Mouse (Mus musculus) forelimb bud, embryonic 11.5 days (tissue): ENCODE measurements around the gene St3gal3.

Experiments
- DNase-seq: peaks from one replicate; pipeline ENCODE4 v3.0.0-alpha.2; 2012; ENCODE audit warnings: low read depth, low spot score

The St3gal3 gene

GRCm38 (mm10) chr4:117898111-117898510 lies 236.6 kb downstream of the St3gal3 start:
- DNase-seq: no peak

GRCm38 (mm10) chr4:117896031-117896430 lies 238.7 kb downstream of the St3gal3 start:
- DNase-seq: no peak

GRCm38 (mm10) chr4:117895339-117895738 lies 239.4 kb downstream of the St3gal3 start:
- no peak for DNase-seq

GRCm38 (mm10) chr4:117894601-117895000 lies 240.1 kb downstream of the St3gal3 start:
- no peak for DNase-seq

GRCm38 (mm10) chr4:117893376-117893775 lies 241.3 kb downstream of the St3gal3 start:
- no peak for DNase-seq

- DNase-seq: peak; percentile 90
Observed at GRCm38 (mm10) chr4:117891738-117892161, 243.0 kb downstream of the St3gal3 start, which contains the start of gene Dph2. Gene Dph2 (minus strand): TSS chr4:117892032.

- DNase-seq: no peak
Observed at GRCm38 (mm10) chr4:117890750-117891149, 244.0 kb downstream of the St3gal3 start.

GRCm38 (mm10) chr4:117890031-117890430 lies 244.7 kb downstream of the St3gal3 start:
- DNase-seq: no peak

- no peak for DNase-seq
Observed at GRCm38 (mm10) chr4:117889471-117889870, 245.2 kb downstream of the St3gal3 start.

- DNase-seq: no peak
Observed at GRCm38 (mm10) chr4:117887920-117888319, 246.8 kb downstream of the St3gal3 start.

GRCm38 (mm10) chr4:117887133-117887532 lies 247.6 kb downstream of the St3gal3 start, which contains the start of gene Atp6v0b:
Gene Atp6v0b (minus strand): TSS chr4:117887333.
- DNase-seq: peak; percentile 87

- DNase-seq: no peak
Observed at GRCm38 (mm10) chr4:117886644-117887043, 248.1 kb downstream of the St3gal3 start.

- no peak for DNase-seq
Observed at GRCm38 (mm10) chr4:117885994-117886393, 248.7 kb downstream of the St3gal3 start.

- no peak for DNase-seq
Observed at GRCm38 (mm10) chr4:117885093-117885492, 249.6 kb downstream of the St3gal3 start.

- no peak for DNase-seq
Observed at GRCm38 (mm10) chr4:117884146-117884545, 250.6 kb downstream of the St3gal3 start.

- DNase-seq: no peak
Observed at GRCm38 (mm10) chr4:117882701-117883691, 251.7 kb downstream of the St3gal3 start, which contains the start of gene B4galt2. Gene B4galt2 (minus strand): TSS chr4:117883487.
